Mouse (Mus musculus): ENCODE measurements around the gene Zhx3.

- no peak for TF ChIP-seq POLR2A (IDR thresholded peaks at IDR 0.05; ENCODE audit: insufficient read depth, low read length)
- no peak for TF ChIP-seq CTCF (IDR thresholded peaks at IDR 0.05; ENCODE audit: low read depth, low read length)
- no peak for TF ChIP-seq EP300 (IDR thresholded peaks at IDR 0.05; ENCODE audit: insufficient read depth, low read depth, low read length)
Observed at GRCm38 (mm10) chr2:160912231-160912671, 39.5 kb upstream of the Zhx3 start, which contains the start of gene Emilin3.
